Mouse (Mus musculus): ENCODE measurements around the gene Naa80. TPM values are rescaled to one million over a fixed set of nuclear protein-coding genes. Genes with fewer than 3 reads are reported as not detected.

Naa80 gene
- polyA plus RNA-seq, 1 experiment, result 19.0 TPM

DNA sequence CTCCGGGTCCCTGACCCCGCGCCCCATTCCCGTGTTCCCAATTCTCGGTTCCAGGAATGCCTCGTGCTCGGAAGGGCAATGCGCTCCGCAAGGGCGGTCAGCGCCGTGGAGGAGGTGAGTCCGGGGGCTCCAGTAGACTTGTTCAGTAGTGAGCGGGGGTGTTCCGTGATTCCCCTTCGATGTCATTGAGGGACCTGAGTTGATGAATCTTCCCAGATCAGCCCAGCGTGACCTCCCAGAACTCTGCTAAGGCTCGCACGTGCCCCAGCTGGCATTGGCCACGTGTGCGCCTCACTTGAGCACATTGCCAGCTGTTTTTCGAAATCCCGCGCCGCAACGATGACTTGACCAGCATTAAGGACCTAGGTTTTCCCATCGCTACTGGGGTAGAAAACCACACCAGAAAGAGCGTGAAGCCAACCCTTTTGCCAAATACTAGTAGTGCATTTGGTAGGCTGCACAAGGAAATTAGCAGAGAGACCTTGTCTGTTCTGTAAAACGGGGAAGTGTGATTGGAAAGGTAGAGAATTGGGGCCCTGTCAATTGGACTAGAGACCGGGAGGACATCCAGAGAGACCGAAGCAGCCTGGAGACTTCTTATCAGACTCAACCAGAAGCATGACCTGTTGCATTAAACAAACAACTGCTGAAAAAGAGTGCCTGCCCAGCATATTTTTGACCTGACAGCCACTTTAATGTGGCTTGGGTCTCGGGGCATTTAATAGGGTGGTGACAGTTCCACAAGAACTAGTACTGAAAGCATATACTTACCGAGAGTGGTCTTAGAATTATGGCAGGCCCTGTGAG is 9.3 kb downstream of the Naa80 start:
- WGBS, result 1% methylated on average over 33 of the region's 33 CpGs
- no peak for DNase-seq (ENCODE audit: low read depth, low spot score)

- DNase-seq (ENCODE audit: low read depth, low spot score), result no peak
- 30% methylated on average over 25 of the region's 25 CpGs for WGBS
Observed at GRCm38 (mm10) chr9:107590058-107590772, 11.5 kb downstream of the Naa80 start.

GRCm38 (mm10) chr9:107590773-107591060 is 12.0 kb downstream of the Naa80 start:
- 25% methylated on average over 6 of the region's 6 CpGs for WGBS
- DNase-seq (ENCODE audit: low read depth, low spot score), result no peak

DNA sequence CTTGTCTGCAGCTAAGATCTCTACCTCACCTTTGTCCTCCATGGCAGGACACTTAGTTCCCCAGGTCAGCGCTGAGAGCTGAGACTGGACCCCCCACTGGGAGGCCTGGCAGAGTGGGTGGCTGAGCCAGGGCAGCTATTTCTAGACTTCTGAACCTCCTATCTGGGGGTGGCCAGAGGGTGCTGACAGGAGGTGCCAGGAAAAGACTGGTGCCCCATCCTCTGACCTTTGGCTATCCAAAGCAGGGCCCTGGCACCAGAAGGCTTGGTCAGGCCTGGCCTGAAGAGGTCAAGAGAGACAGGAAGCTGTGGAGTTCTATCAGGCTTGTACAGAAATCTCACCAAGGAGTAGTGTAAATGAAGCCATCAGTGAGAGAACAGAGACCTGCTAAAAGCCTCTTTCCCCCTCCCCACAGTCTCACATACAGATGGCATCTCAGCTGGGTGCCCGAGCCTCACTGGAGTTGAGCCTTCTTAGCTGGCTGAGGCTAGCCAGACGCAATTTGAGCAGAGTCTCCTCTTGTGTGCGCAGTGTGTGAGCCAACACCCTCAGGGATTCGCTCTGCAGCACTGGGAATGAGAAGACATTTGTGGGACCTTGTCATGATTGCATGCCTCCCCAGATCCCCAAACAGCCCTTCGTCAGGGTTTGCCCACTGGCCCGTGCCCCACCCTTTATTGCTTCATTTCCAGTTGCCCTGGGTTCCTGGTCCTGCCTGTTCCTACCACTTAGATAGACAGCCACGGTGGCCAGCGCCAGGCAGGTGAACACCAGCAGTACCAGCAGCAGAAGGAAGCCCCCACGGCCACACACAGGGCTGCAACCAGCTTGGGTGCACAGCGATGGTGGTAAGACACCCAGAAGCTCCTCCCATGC is 14.7 kb downstream of the Naa80 start:
- 73% methylated on average over 11 of the region's 11 CpGs for WGBS
- DNase-seq (ENCODE audit: low read depth, low spot score), result no peak

GRCm38 (mm10) chr9:107594281-107595062 is 15.8 kb downstream of the Naa80 start:
- 76% methylated on average over 8 of the region's 8 CpGs for WGBS
- DNase-seq (ENCODE audit: low read depth, low spot score), result no peak

DNA sequence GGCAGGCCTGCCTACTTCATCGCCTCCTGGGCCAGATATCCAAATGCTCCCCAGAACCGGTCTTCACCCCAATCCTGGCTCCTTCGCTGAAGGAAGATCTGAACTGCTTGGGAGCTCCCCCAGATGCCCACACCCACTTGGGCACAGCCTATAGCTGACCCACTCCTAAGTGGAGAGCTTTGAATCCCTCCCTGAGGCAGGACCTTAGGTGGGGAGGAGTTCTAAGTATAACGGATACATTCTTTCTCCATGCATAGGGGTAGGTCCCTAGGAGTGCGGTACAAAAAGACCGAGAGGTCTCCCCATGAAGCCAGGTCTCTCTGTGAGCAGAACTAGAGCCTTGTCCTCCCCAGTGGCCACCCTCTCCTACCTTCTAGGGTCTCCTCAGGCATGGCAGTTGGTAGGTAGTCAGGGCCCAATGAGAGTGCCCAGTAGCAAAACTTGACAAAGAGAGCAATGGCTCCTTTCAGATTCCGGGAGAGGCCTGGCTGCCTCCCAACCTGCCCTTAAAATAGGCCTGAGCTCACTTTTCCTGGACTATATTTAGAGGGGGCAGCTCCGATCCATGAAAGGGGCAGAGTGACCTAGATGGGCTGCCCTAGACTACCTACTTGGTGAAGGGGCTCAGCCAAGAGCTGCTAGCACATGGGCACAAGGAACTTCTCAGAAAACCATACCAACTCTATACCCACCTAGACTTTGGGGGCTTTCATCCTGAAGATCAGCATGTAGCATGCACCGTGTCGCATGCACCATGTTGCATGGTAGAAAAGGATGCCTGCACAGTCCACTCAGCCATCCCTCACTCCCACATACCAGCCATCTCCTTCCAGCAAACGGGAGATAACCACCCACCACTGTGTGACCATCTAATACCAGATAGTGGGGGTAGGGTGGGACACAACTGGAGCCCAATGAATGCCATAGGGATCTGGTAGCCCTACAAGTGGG is 18.2 kb downstream of the Naa80 start:
- DNase-seq (ENCODE audit: low read depth, low spot score), result no peak
- 83% methylated on average over 11 of the region's 11 CpGs for WGBS

DNA sequence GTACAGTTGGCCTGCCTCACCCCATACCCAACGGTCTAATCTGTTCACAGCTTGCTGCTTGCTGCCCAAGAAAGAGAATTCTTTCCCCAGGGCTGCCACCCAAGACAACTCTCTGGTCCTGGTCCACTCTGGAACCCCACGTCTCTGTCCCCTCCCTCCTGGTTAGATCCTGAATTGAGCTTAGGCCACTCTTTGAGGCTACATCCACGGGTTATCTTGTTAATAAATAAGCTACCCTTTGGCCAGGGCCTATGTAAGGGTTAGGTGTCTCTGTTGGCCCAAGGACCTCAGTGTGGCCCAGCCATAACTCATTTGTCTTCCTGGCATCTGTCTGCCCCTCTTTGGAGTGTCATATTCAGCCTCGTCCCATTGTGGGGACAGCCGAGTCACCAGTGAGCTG is 19.7 kb downstream of the Naa80 start:
- no peak for DNase-seq (ENCODE audit: low read depth, low spot score)
- 69% methylated on average over 5 of the region's 5 CpGs for WGBS

- DNase-seq (ENCODE audit: low read depth, low spot score), result no peak
- 72% methylated on average over 9 of the region's 9 CpGs for WGBS
Observed at GRCm38 (mm10) chr9:107599433-107599832, 20.7 kb downstream of the Naa80 start.

DNA sequence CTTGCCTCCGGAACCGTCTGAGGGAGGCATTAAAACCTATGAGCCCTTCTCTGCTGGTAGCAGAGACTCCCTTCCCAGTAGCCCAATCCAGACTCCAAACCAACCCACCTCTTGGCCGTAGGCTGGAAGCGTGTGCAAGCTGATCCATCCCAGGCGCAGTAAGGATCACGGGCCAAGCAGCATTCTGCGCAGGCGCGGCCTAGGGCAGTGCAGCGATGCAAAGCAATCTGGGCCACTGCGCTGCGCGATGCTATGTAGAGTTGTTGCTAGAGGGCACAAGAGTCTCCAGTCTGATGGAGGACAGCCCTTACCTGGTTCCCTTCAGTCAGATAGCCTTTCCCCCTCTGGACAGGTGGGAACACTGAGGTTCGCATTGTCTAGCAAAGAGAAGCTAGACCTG is 21.2 kb downstream of the Naa80 start:
- DNase-seq (ENCODE audit: low read depth, low spot score), result no peak
- WGBS, result 87% methylated on average over 14 of the region's 14 CpGs

DNA sequence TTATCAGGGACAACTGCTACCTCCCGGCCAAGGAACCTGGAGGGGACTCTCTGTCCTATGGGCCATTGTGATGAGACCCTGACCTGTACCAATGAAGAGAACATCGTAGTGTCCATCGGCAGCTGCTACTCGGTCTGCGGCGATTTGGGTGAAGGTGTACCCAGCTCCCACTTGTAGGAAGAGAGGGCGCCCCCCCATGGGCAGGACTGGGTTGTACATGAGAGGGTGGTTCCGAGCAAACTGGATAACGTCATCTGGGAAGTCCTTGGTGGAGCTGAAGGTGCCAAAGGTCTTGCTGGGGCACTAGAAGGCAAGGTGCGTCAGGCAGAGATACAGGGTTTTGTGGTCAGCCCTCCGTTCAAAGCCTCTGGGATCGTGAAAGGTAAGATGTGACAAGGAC is 22.1 kb downstream of the Naa80 start:
- 72% methylated on average over 12 of the region's 12 CpGs for WGBS
- no peak for DNase-seq (ENCODE audit: low read depth, low spot score)

GRCm38 (mm10) chr9:107601275-107601674 is 22.6 kb downstream of the Naa80 start:
- DNase-seq (ENCODE audit: low read depth, low spot score), result no peak
- 83% methylated on average over 11 of the region's 11 CpGs for WGBS

GRCm38 (mm10) chr9:107602068-107602648 is 23.5 kb downstream of the Naa80 start:
- 9% methylated on average over 10 of the region's 10 CpGs for WGBS

DNA sequence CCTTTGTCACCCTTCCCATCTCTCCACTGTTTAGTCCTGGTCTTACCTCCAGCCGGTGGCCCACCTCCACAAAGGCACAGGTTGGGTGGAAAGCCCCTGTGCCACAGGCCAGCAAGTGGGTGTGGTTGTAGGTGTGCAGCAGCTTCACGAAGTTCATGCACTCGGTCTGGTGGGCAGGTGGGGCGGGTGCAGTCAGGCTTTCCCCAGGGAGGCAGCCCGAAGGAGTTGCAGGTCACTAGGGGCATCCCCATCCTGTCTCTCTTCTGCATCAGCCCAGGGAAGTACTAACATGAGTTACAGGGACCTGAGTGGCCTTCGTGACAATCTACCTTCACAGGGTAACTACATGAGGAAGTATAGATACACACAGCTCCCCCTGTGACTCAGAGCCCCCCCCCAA is 24.6 kb downstream of the Naa80 start:
- no peak for DNase-seq (ENCODE audit: low read depth, low spot score)
- 54% methylated on average over 6 of the region's 6 CpGs for WGBS

More at GRCm38 (mm10) chr9:107602068-107602648, 23.5 kb downstream of the Naa80 start:
- no peak for DNase-seq (ENCODE audit: low read depth, low spot score)

DNA sequence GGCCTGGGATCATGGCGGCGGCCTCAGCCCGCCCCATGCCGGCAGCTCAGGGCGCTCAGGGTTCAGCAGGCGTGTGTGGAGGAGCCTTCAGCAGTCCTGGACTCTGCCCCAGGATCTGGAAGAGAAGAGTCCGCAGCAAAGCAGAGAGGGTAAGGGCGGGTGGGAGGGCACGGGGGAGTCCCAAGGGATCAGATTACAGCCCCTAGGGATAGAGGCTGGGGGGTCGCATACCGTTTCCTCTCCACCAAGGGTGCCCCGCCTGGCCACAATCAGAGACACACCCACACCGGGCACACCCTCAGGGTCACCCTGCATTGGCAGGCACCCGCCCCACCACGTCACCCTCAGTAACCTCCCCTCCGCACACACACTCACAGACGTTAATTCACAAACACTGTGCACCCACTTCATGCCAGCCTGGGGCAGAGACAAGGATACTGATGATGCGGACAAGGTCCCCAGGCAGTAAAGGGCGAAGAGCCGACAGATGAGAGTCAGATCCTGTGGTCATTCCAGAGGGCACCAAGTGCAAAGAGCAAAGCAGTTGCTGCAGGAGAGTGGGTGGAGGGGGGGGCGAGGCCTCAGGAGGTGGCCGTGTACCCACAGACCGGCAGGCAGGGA is 26.5 kb downstream of the Naa80 start:
- 17% methylated on average over 23 of the region's 23 CpGs for WGBS
- no peak for DNase-seq (ENCODE audit: low read depth, low spot score)

DNA sequence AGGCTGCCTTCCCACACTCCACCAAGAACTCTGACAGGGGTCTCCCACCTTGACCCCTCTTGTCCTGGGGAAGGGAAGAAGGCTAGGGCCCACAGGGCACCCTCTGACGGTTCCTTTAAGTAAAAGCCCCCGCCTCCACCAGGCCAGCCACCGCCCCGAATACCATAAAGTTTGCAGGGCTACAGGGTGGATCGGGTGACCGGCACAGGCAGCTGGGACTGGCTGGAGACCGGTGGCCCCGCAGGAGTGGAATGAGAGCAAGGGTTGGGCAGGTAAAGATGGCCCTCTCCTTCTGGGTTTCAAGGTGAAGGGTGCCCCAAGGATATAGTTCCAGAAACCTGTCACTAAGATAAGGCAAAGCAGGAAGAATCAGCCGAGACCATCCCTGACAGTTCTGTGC is 27.9 kb downstream of the Naa80 start:
- 22% methylated on average over 9 of the region's 9 CpGs for WGBS
- no peak for DNase-seq (ENCODE audit: low read depth, low spot score)

GRCm38 (mm10) chr9:107607036-107607435 is 28.3 kb downstream of the Naa80 start:
- DNase-seq (ENCODE audit: low read depth, low spot score), result no peak
- 36% methylated on average over 2 of the region's 2 CpGs for WGBS

DNA sequence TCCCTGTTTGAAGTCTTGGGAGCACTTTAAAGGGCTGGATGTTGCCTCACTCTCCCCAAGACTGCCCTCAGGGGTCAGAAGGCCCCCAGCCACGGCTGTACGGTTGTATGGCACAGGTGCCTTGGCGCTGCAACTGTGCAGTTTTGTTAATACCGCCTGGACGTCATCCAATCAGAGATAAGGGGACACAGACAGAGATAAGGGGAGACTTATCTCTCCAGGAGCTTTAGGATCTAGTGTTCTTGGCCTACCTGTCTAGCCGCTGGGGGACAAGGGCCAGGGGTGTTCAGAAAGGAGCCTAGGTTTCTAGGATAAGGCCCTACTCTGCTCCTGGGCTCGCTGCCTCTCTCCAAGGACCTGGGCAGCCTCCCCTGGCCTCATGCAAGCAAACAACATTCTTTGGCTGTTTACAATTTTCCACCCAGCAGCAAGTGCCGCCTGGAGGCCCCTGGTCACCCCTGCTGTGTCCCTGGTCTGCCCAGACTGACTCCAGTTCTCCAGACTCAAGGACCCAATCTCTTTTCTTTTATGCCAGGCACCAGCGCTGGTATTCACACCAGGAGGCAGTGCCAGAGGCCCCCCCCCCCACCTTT is 29.1 kb downstream of the Naa80 start:
- DNase-seq (ENCODE audit: low read depth, low spot score), result no peak
- 33% methylated on average over 9 of the region's 9 CpGs for WGBS
